Mouse (Mus musculus): Measurements from ENCODE around the gene Cntnap2.
"Not testable (repeated sequence)": the region's sequence is repeated elsewhere in the genome, so short reads cannot be mapped to it uniquely, and the experiment has no call there.

Cntnap2 gene

GRCm38 (mm10) chr6:47239376-47239921, 2180.3 kb downstream of the Cntnap2 start:
- in situ Hi-C loops (cut with MboI, MseI), result no loop called here

GRCm38 (mm10) chr6:47241379-47241778, 2182.2 kb downstream of the Cntnap2 start:
- in situ Hi-C loops (cut with MboI, MseI), result no loop called here

- in situ Hi-C loops (cut with MboI, MseI), result no loop called here
Measured at GRCm38 (mm10) chr6:47243863-47244606, 2184.9 kb downstream of the Cntnap2 start.

GRCm38 (mm10) chr6:47244642-47245041, 2185.5 kb downstream of the Cntnap2 start:
- in situ Hi-C loops (cut with MboI, MseI), result no loop called here

- in situ Hi-C loops (cut with MboI, MseI), result no loop called here
Measured at GRCm38 (mm10) chr6:47255270-47255669, 2196.1 kb downstream of the Cntnap2 start.

GRCm38 (mm10) chr6:47256227-47256887, 2197.2 kb downstream of the Cntnap2 start:
- in situ Hi-C loops (cut with MboI, MseI), result no loop called here

GRCm38 (mm10) chr6:47256918-47257506, 2197.9 kb downstream of the Cntnap2 start:
- in situ Hi-C loops (cut with MboI, MseI), result no loop called here

GRCm38 (mm10) chr6:47259626-47260114, 2200.5 kb downstream of the Cntnap2 start:
- in situ Hi-C loops (cut with MboI, MseI), result no loop called here

- in situ Hi-C loops (cut with MboI, MseI), result loop anchor here (5.0 kb wide), 1 partner anchor 65 kb away; no protein-coding TSS in a partner anchor
Measured at GRCm38 (mm10) chr6:47267236-47267635, 2208.1 kb downstream of the Cntnap2 start.

GRCm38 (mm10) chr6:47269455-47269854, 2210.3 kb downstream of the Cntnap2 start:
- in situ Hi-C loops (cut with MboI, MseI), result loop anchor here (5.0 kb wide), 1 partner anchor 63 kb away; no protein-coding TSS in a partner anchor

- in situ Hi-C loops (cut with MboI, MseI), result no loop called here
Measured at GRCm38 (mm10) chr6:47271576-47271975, 2212.4 kb downstream of the Cntnap2 start.

- in situ Hi-C loops (cut with MboI, MseI), result no loop called here
Measured at GRCm38 (mm10) chr6:47272606-47273575, 2213.7 kb downstream of the Cntnap2 start.

GRCm38 (mm10) chr6:47275065-47275464, 2215.9 kb downstream of the Cntnap2 start:
- in situ Hi-C loops (cut with MboI, MseI), result no loop called here

- in situ Hi-C loops (cut with MboI, MseI), result no loop called here
Measured at GRCm38 (mm10) chr6:47279183-47279582, 2220.0 kb downstream of the Cntnap2 start.

- in situ Hi-C loops (cut with MboI, MseI), result no loop called here
Measured at GRCm38 (mm10) chr6:47281584-47281983, 2222.4 kb downstream of the Cntnap2 start.

- in situ Hi-C loops (cut with MboI, MseI), result no loop called here
Measured at GRCm38 (mm10) chr6:47284794-47285193, 2225.6 kb downstream of the Cntnap2 start.

GRCm38 (mm10) chr6:47285742-47286141, 2226.6 kb downstream of the Cntnap2 start:
- in situ Hi-C loops (cut with MboI, MseI), result no loop called here

- in situ Hi-C loops (cut with MboI, MseI), result not testable (repeated sequence)
Measured at GRCm38 (mm10) chr6:47286247-47286967, 2227.2 kb downstream of the Cntnap2 start.

GRCm38 (mm10) chr6:47287722-47288121, 2228.6 kb downstream of the Cntnap2 start:
- in situ Hi-C loops (cut with MboI, MseI), result no loop called here

GRCm38 (mm10) chr6:47291973-47292372, 2232.8 kb downstream of the Cntnap2 start:
- in situ Hi-C loops (cut with MboI, MseI), result no loop called here

All from regulatory T cell (primary cell).